Mouse (Mus musculus) liver (tissue): ENCODE measurements around the gene Arhgap45.

Experiments
- DNase-seq: peaks from one replicate; pipeline ENCODE4 v3.0.0-alpha.2; 2020; ENCODE audit warnings: mixed read lengths

Gene Arhgap45

DNA sequence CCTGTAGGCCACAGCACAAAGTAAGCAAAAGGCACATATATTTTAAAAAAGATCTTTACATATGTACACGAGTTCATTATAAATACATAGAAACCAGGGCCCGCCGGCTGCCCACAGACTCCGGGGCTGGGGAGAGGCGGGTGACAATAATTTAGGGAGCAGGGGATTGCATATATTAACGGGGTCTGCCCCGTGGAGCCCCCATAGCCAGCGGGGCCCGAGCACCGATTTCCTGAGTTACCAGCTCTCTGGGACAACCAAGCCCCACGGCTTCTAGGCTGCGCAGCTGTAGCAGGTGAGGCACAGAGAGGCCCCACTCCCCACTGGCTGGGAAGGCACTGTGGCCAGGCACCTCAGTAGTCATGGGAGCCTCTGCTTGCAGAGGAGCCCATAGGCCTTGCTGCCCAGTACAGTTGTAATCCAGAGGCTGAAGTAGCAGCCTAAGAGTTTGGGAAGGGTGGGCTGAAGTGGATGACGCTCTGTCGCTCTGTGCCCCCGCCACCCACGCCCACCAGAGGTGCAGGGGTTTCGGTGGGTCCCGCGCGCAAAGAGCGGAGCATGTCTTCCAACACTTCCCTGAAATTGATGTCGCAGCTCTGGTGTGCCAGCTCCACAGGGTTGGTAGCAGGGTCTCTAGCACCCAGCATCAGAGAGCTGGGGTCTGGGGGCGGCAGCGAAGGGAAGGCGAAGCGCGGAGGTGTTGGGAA lies 40.7 kb downstream of the Arhgap45 start:
- DNase-seq = no peak

- no peak for DNase-seq
These were observed 41.4 kb downstream of the Arhgap45 start for GRCm38 (mm10) chr10:80057683-80058326.

DNA sequence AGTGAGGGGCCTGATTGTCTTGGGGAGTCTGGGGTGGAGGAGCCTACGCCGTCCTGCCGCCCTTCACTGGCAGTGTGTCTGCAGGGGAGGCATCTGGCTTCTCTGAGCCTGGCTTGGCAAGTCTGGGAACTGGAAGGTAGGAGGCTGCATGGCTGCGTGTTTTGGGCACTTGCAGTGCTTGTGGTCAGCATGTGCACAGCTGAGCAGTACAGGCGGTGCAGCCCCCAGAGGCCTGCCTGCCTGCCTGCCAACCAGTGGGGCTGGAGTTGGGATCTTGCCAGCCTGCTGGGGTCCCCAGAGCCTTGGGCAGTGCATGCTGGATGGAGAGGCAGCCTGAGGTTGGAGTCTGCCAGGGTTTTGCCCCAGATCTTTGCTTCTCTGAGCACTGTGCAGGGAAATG lies 46.7 kb downstream of the Arhgap45 start:
- DNase-seq = no peak

- DNase-seq = no peak
These were observed 47.6 kb downstream of the Arhgap45 start for GRCm38 (mm10) chr10:80063877-80064650.

DNA sequence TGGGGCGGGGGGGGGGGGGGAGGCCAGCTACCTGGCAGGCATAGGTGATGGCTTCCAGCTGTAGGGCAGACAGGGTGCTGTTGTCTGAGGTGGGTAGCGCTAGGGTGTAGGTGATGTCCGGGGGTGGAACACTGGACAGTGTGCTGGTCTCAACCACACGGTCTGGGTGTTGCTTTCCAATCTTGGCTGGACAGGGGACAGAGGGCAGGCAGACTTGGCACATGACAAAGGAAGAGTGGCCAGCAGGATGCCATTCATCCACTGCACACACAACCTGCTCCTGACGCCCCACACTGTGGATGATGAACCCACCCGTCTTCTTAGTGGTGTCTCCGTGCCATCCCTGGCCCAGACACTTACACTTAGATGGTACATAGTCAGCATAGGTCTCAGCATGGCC lies 52.8 kb downstream of the Arhgap45 start:
- no peak for DNase-seq

- DNase-seq = no peak
These were observed 53.5 kb downstream of the Arhgap45 start for GRCm38 (mm10) chr10:80069948-80070450.

- peak; percentile 88 for DNase-seq
These were observed 54.5 kb downstream of the Arhgap45 start for GRCm38 (mm10) chr10:80070837-80071515.

DNA sequence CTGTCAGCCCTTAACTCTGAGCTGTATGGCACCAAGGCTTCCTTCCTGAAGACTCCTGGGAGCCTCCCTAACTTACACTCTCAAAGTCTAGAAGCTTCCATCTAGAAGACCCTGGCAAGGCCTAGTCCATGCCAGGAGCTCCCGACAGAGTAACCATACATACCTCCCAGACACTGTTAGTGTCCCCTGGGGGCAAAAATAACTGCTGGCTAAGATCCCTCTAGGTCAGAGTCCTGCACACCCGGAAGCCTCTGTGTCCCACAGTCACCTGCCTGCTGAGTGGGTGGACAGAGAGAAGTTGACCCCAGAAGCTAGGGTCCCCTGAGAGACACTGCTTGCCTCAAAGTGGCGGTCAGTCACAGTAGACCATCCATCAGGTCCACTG lies 55.1 kb downstream of the Arhgap45 start:
- DNase-seq = no peak

- DNase-seq = no peak
These were observed 56.4 kb downstream of the Arhgap45 start for GRCm38 (mm10) chr10:80072623-80073489.

- DNase-seq = peak; percentile 68
These were observed 58.6 kb downstream of the Arhgap45 start for GRCm38 (mm10) chr10:80074813-80075601.

DNA sequence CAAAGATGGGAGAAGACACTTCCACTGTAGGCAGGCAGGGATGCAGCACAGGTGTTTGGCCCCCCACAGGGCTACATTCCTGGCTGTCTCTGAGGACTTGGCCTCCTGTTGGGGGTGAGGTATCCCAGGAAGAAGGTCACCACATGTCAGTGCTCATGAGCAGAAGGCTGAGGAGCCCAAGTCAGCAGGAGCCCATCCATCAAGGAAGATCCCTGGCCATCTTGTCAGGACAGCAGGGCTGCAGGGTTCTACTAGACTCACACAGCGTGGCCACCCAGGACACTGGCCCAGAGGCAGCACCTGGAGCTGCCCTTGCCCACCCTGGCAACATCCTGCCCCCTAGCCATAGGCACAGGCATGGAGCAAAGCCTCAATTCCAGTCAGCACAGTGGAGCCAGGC lies 59.5 kb downstream of the Arhgap45 start:
- no peak for DNase-seq

DNA sequence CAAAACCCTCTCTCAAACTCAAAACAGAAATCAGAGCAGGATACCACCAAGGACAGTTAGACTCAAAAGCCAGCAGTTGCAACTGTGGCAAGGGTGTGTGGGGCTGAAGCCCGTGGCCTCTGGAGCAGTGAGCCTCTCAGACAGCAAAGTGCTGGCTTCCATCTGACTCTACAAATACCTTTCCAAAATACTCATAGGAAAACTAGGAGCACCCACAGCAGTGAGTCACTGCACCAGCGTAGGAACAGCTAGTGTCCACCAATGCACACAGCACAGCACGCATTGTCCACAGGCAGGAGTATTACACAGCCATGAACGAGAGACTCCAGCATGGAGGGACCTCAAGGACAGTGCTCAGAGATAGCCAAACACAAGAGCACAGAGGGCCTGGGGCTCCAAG lies 59.9 kb downstream of the Arhgap45 start:
- no peak for DNase-seq

GRCm38 (mm10) chr10:80077312-80077711 lies 60.9 kb downstream of the Arhgap45 start:
- DNase-seq = no peak

- DNase-seq = no peak
These were observed 61.9 kb downstream of the Arhgap45 start for GRCm38 (mm10) chr10:80078366-80078765.

DNA sequence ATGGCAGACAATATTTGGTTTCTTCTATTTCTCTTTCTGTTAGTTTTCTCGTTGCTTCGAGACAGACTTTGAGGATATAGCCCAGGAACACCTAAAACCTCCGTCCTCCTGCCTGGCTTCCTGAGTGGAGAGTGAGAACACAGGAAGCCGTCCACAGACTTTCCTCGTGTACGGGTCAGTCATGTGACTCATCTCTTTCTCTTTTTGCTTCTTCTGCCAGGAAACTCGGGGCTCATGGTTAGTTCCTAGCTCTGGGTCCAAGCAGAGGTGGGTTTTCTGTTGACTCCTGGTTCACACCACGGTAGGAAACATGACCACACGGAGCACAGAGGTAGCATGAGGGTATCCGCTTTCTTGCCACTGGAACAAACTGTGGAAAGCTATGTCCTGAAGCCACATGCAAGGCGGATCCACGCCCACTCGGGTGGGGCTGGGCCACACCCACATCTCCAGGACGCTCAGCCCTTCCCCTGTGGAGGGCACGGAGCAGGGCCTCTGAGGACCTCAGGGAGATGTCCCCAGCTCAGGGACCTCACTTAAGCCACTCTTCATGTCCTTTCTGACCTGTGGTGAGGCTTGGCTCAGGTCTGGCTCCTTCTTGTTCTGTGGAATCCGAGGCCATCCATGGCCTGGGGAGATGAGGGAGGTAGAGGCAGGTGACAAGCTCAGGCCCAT lies 64.1 kb downstream of the Arhgap45 start:
- peak; percentile 90 for DNase-seq
